Mouse (Mus musculus) thymus, adult 18-20 months (tissue): ENCODE results near the gene Krtap5-4.
"Not testable (repeated sequence)": the region's sequence is repeated elsewhere in the genome, so short reads cannot be mapped to it uniquely, and the experiment has no call there.

ENCODE experiments used
- DNase-seq, 2 experiments: peaks; one replicate each; pipeline ENCODE4 v3.0.0; 2022; ENCODE audit warnings: mixed read lengths in 2 of 2

Gene Krtap5-4

GRCm38 (mm10) chr7:142322641-142323040 is 19.3 kb downstream of the Krtap5-4 start:
- DNase-seq = peak; percentile 63 to 75

- peak in 1 of 2 experiments; percentile 69 for DNase-seq
These were observed 20.2 kb downstream of the Krtap5-4 start for GRCm38 (mm10) chr7:142323396-142324117.

GRCm38 (mm10) chr7:142326714-142327445 is 23.5 kb downstream of the Krtap5-4 start:
- DNase-seq = no peak

- no peak for DNase-seq
These were observed 25.2 kb downstream of the Krtap5-4 start for GRCm38 (mm10) chr7:142328507-142328906.

GRCm38 (mm10) chr7:142330271-142330724 is 26.9 kb downstream of the Krtap5-4 start:
- no peak for DNase-seq

GRCm38 (mm10) chr7:142331281-142331680 is 27.9 kb downstream of the Krtap5-4 start:
- DNase-seq = no peak

- DNase-seq = not testable (repeated sequence)
These were observed 29.4 kb downstream of the Krtap5-4 start for GRCm38 (mm10) chr7:142332741-142333140.

GRCm38 (mm10) chr7:142334246-142334645 is 30.9 kb downstream of the Krtap5-4 start:
- DNase-seq = peak; percentile 73 to 79

GRCm38 (mm10) chr7:142335151-142335550 is 31.8 kb downstream of the Krtap5-4 start:
- DNase-seq = no peak

- no peak for DNase-seq
These were observed 37.1 kb downstream of the Krtap5-4 start for GRCm38 (mm10) chr7:142340269-142340970.

GRCm38 (mm10) chr7:142341564-142342246 is 38.4 kb downstream of the Krtap5-4 start:
- DNase-seq = peak; percentile 55 to 67

GRCm38 (mm10) chr7:142342247-142342640 is 38.9 kb downstream of the Krtap5-4 start:
- DNase-seq = no peak

- no peak for DNase-seq
These were observed 44.2 kb downstream of the Krtap5-4 start for GRCm38 (mm10) chr7:142347542-142347941.

- DNase-seq = no peak
These were observed 46.1 kb downstream of the Krtap5-4 start for GRCm38 (mm10) chr7:142349308-142349961.

- no peak for DNase-seq
These were observed 48.2 kb downstream of the Krtap5-4 start for GRCm38 (mm10) chr7:142351569-142351968.

- DNase-seq = peak; percentile 75 to 89
These were observed 50.5 kb downstream of the Krtap5-4 start for GRCm38 (mm10) chr7:142353854-142354253.
